Mouse (Mus musculus): ENCODE measurements around the gene Mpzl1.

The Mpzl1 gene

GRCm38 (mm10) chr1:165655482-165655881 lies 21.1 kb upstream of the Mpzl1 start:
- DNase-seq (ENCODE audit: low spot score): no peak

GRCm38 (mm10) chr1:165655022-165655421 lies 20.7 kb upstream of the Mpzl1 start:
- DNase-seq (ENCODE audit: low spot score): no peak

GRCm38 (mm10) chr1:165653126-165653885 lies 19.0 kb upstream of the Mpzl1 start:
- no peak for DNase-seq (ENCODE audit: low spot score)

GRCm38 (mm10) chr1:165652507-165652906 lies 18.2 kb upstream of the Mpzl1 start:
- DNase-seq (ENCODE audit: low spot score): no peak

- DNase-seq (ENCODE audit: low spot score): no peak
Observed at GRCm38 (mm10) chr1:165651158-165651557, 16.8 kb upstream of the Mpzl1 start.

- DNase-seq (ENCODE audit: low spot score): no peak
Observed at GRCm38 (mm10) chr1:165645102-165645501, 10.8 kb upstream of the Mpzl1 start.

GRCm38 (mm10) chr1:165643735-165644134 lies 9.4 kb upstream of the Mpzl1 start:
- no peak for DNase-seq (ENCODE audit: low spot score)

- no peak for DNase-seq (ENCODE audit: low spot score)
Observed at GRCm38 (mm10) chr1:165642780-165643311, 8.5 kb upstream of the Mpzl1 start.

- DNase-seq (ENCODE audit: low spot score): peak; percentile 91
Observed at GRCm38 (mm10) chr1:165641786-165642771, 7.7 kb upstream of the Mpzl1 start.

- peak; percentile 79 for DNase-seq (ENCODE audit: low spot score)
Observed at GRCm38 (mm10) chr1:165641271-165641771, 7.0 kb upstream of the Mpzl1 start.

GRCm38 (mm10) chr1:165636289-165636688 lies 2.0 kb upstream of the Mpzl1 start:
- DNase-seq (ENCODE audit: low spot score): no peak

- no peak for DNase-seq (ENCODE audit: low spot score)
Observed at GRCm38 (mm10) chr1:165635055-165635897, 938 bp upstream of the Mpzl1 start.

- DNase-seq (ENCODE audit: low spot score): no peak
Observed at GRCm38 (mm10) chr1:165633345-165633744, 993 bp downstream of the Mpzl1 start.

- DNase-seq (ENCODE audit: low spot score): no peak
Observed at GRCm38 (mm10) chr1:165631136-165631535, 3.2 kb downstream of the Mpzl1 start.

GRCm38 (mm10) chr1:165629975-165630374 lies 4.4 kb downstream of the Mpzl1 start:
- no peak for DNase-seq (ENCODE audit: low spot score)

GRCm38 (mm10) chr1:165628603-165629002 lies 5.7 kb downstream of the Mpzl1 start:
- no peak for DNase-seq (ENCODE audit: low spot score)

- DNase-seq (ENCODE audit: low spot score): no peak
Observed at GRCm38 (mm10) chr1:165625896-165626295, 8.4 kb downstream of the Mpzl1 start.

- DNase-seq (ENCODE audit: low spot score): no peak
Observed at GRCm38 (mm10) chr1:165625058-165625457, 9.3 kb downstream of the Mpzl1 start.

- DNase-seq (ENCODE audit: low spot score): no peak
Observed at GRCm38 (mm10) chr1:165618201-165618624, 16.1 kb downstream of the Mpzl1 start.

GRCm38 (mm10) chr1:165617166-165617891 lies 17.0 kb downstream of the Mpzl1 start:
- DNase-seq (ENCODE audit: low spot score): peak; percentile 59

GRCm38 (mm10) chr1:165616652-165617051 lies 17.7 kb downstream of the Mpzl1 start:
- no peak for DNase-seq (ENCODE audit: low spot score)

Data from lung, postnatal 25 days (tissue).